Mouse (Mus musculus): ENCODE results near the gene Klhl31.

DNA sequence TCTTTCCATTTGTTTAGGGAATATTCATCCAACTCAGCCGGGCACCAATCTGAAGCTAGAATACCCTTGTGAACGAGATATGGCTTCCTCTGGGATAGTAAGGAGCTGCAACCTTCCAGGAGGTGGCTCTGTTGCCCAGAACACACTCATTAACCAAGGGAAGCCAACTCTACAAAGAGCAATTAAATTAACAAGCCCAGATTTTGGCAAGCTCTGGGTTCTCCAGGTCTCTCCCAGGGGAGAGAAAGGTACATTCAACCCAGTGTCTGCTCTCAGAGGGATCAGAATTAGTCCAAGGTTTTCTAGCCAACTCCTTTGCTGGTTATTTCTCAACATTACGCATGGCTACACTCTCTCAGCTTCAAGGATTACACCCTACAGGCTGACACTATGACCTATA lies 26.6 kb downstream of the Klhl31 start:
- no peak for TF ChIP-seq CTCF (IDR thresholded peaks at IDR 0.05; ENCODE audit: borderline replicate concordance, control insufficient read depth, extremely low read depth, insufficient read depth, low read length, poor library complexity)
- no peak for TF ChIP-seq POLR2A (IDR thresholded peaks at IDR 0.05; ENCODE audit: control insufficient read depth, extremely low read depth, insufficient read depth, low read length, poor library complexity)

Measured in thymus, adult 2 months (tissue).